Mouse (Mus musculus) CH12.LX (cell line): Measurements from ENCODE around the gene 4930404N11Rik. TPM values are rescaled to one million over a fixed set of nuclear protein-coding genes. Genes with fewer than 3 reads are reported as not detected.

Source experiments
- DNase-seq: peaks from one replicate; pipeline ENCODE4 v3.0.0-alpha.2; 2013; ENCODE audit errors: extremely low read depth
- H3K27ac ChIP-seq: 2 replicates; pipeline ENCODE4 v1.5.1; 2012; ENCODE audit warnings: low read depth, mild to moderate bottlenecking, control low read depth, moderate library complexity; ENCODE audit not compliant: insufficient read depth
- H3K27me3 ChIP-seq: replicated peaks from 2 replicates; pipeline ENCODE3; 2012; ENCODE audit warnings: inconsistent platforms
- H3K36me3 ChIP-seq, 2 experiments: replicated peaks in 1 of 2; 2 replicates each; pipeline versions ENCODE3 to v1.6.1; 2012; ENCODE audit warnings: inconsistent platforms in 1 of 2, low read length in 1 of 2, mild to moderate bottlenecking in 1 of 2, mixed read lengths in 1 of 2, moderate library complexity in 1 of 2; ENCODE audit not compliant: control insufficient read depth in 1 of 2, insufficient read depth in 1 of 2
- H3K4me1 ChIP-seq, 2 experiments: 2 replicates each; pipeline ENCODE4 v1.6.1; 2012; ENCODE audit warnings: inconsistent platforms in 1 of 2, moderate library complexity in 1 of 2; ENCODE audit not compliant: insufficient read depth in 2 of 2, control insufficient read depth in 1 of 2
- H3K4me2 ChIP-seq: 2 replicates; pipeline ENCODE4 v1.6.1; 2012; ENCODE audit warnings: low read depth, mild to moderate bottlenecking, control low read depth; ENCODE audit not compliant: poor library complexity, insufficient read depth, severe bottlenecking
- H3K4me3 ChIP-seq, 3 experiments: fragments of 150-350 bp in 1 of 3; sonication (generic) in 1 of 3; replicated peaks in 1 of 3; 2 replicates each; pipeline versions ENCODE3 to v1.5.1; 2011 to 2012; ENCODE audit warnings: low read depth in 2 of 3, low read length in 2 of 3, mild to moderate bottlenecking in 2 of 3, moderate library complexity in 2 of 3, control low read depth in 1 of 3, improper control_type of control experiment in 1 of 3, inconsistent platforms in 1 of 3, mixed read lengths in 1 of 3; ENCODE audit not compliant: poor library complexity in 1 of 3
- H3K79me2 ChIP-seq: replicated peaks from 2 replicates; pipeline ENCODE4 v1.6.1; 2012; ENCODE audit warnings: mild to moderate bottlenecking, moderate library complexity; ENCODE audit not compliant: control insufficient read depth, poor library complexity, insufficient read depth, severe bottlenecking; ENCODE audit errors: extremely low read depth
- H3K9ac ChIP-seq: 2 replicates; pipeline ENCODE4 v1.6.1; 2012; ENCODE audit warnings: low read depth, mild to moderate bottlenecking, control low read depth, moderate library complexity; ENCODE audit not compliant: insufficient read depth
- H3K9me3 ChIP-seq: replicated peaks from 2 replicates; pipeline ENCODE3; 2012; ENCODE audit warnings: low read length, inconsistent platforms, mixed read lengths
- CHD2 ChIP-seq: IDR thresholded peaks from 2 replicates; pipeline ENCODE4 v1.6.1; 2011; ENCODE audit warnings: low read length, improper control_type of control experiment
- EP300 ChIP-seq: IDR thresholded peaks from 2 replicates; pipeline ENCODE4 v1.6.1; 2011; ENCODE audit warnings: low read length, improper control_type of control experiment
- ETS1 ChIP-seq: conservative IDR thresholded peaks from 2 replicates; pipeline ENCODE4 v1.6.1; 2012; ENCODE audit warnings: low read depth, mild to moderate bottlenecking, inconsistent platforms, low read length, improper control_type of control experiment, moderate library complexity
- GABPA ChIP-seq: IDR thresholded peaks from 2 replicates; pipeline ENCODE4 v1.6.1; 2012; ENCODE audit warnings: low read depth, low read length, improper control_type of control experiment, inconsistent platforms; ENCODE audit not compliant: insufficient replicate concordance
- HCFC1 ChIP-seq: IDR thresholded peaks from 2 replicates; pipeline ENCODE4 v1.6.1; 2012; ENCODE audit warnings: low read depth, mild to moderate bottlenecking, inconsistent platforms, low read length, improper control_type of control experiment
- IRF4 ChIP-seq: IDR thresholded peaks from 2 replicates; pipeline ENCODE4 v1.6.1; 2014; ENCODE audit warnings: low read depth, mild to moderate bottlenecking, inconsistent platforms, low read length, improper control_type of control experiment
- JUN ChIP-seq: IDR thresholded peaks from 2 replicates; pipeline ENCODE4 v1.6.1; 2011; ENCODE audit warnings: low read depth, mild to moderate bottlenecking, low read length, improper control_type of control experiment, moderate library complexity; ENCODE audit not compliant: insufficient read depth
- KAT2A ChIP-seq: IDR thresholded peaks from 2 replicates; pipeline ENCODE4 v1.6.1; 2012; ENCODE audit warnings: low read length, improper control_type of control experiment, inconsistent platforms; ENCODE audit not compliant: insufficient replicate concordance
- MAFK ChIP-seq: IDR thresholded peaks from 2 replicates; pipeline ENCODE4 v1.6.1; 2011; ENCODE audit warnings: low read length, improper control_type of control experiment; ENCODE audit not compliant: insufficient replicate concordance
- NRF1 ChIP-seq: IDR thresholded peaks from 2 replicates; pipeline ENCODE4 v1.6.1; 2014; ENCODE audit warnings: low read depth, mild to moderate bottlenecking, inconsistent platforms, low read length, improper control_type of control experiment, moderate library complexity
- SIN3A ChIP-seq: IDR thresholded peaks from 2 replicates; pipeline ENCODE4 v1.6.1; 2012; ENCODE audit warnings: low read length, improper control_type of control experiment, inconsistent platforms
- SMC3 ChIP-seq: IDR thresholded peaks from 2 replicates; pipeline ENCODE4 v1.6.1; 2011; ENCODE audit warnings: low read depth, low read length, improper control_type of control experiment
- TBP ChIP-seq: conservative IDR thresholded peaks from 2 replicates; pipeline ENCODE4 v1.6.1; 2011; ENCODE audit warnings: low read depth, low read length, improper control_type of control experiment
- TCF12 ChIP-seq: IDR thresholded peaks from 2 replicates; pipeline ENCODE4 v1.6.1; 2014; ENCODE audit warnings: low read depth, mild to moderate bottlenecking, inconsistent platforms, low read length, improper control_type of control experiment
- UBTF ChIP-seq: IDR thresholded peaks from 2 replicates; pipeline ENCODE4 v1.6.1; 2012; ENCODE audit warnings: low read depth, mild to moderate bottlenecking, inconsistent platforms, low read length, improper control_type of control experiment, moderate library complexity
- ZNF384 ChIP-seq: IDR thresholded peaks from 2 replicates; pipeline ENCODE4 v1.6.1; 2012; ENCODE audit warnings: low read depth, low read length, improper control_type of control experiment, inconsistent platforms
- dilution Hi-C: fragments of 300-500 bp; cut with MboI; formaldehyde crosslinking; loops from 2 replicates; pipeline ENCODE4 v1.14.3; 2020; ENCODE audit warnings: low sequenced_read_pairs; ENCODE audit not compliant: extremely low pct_unique_long_range_greater_than_20kb, extremely low pct_ligation_motif_present
- in situ Hi-C: fragments of 300-500 bp; cut with MboI; formaldehyde crosslinking; loops from 3 replicates; pipeline ENCODE4 v1.14.3; 2019; ENCODE audit warnings: low sequenced_read_pairs, low pct_ligation_motif_present, low pct_unique_long_range_greater_than_20kb, mixed read lengths
- polyA plus RNA-seq: library from polyadenylated mRNA; unstranded; fragments of >175 nt; gene quantifications from 2 replicates; pipeline ENCODE4 v1.2.1, GENCODE M21; 2012; ENCODE audit warnings: low read depth; ENCODE audit not compliant: insufficient read length
- total RNA-seq, 2 experiments: library from RNA; depleted of rRNA; stranded (reverse); fragments of 300-350 nt in 1 of 2; fragments of >200 nt in 1 of 2; gene quantifications; 2 replicates each; pipeline ENCODE4 v1.2.3; 2012 to 2014

Gene 4930404N11Rik
- total and polyA plus RNA-seq, 3 experiments: 0.23 to 5.2 (median 2.7) TPM

- H3K4me3 ChIP-seq: peak overlapping the region in 1 of 3 experiments; percentile 3
- H3K4me2 ChIP-seq: no peak overlapping the region
- no peaks in the 10 kb centered on the region for H3K27me3 ChIP-seq
- TF ChIP-seq JUN (no peak), UBTF (no peak), HCFC1 (no peak), EP300 (no peak), NRF1 (no peak), KAT2A (no peak), CHD2 (0 out of 2 replicates have a peak, but pooled peaks have one; percentile 37), SMC3 (no peak), GABPA (no peak), MAFK (no peak), TCF12 (0 out of 2 replicates have a peak, but pooled peaks have one; percentile 10), IRF4 (0 out of 2 replicates have a peak, but pooled peaks have one; percentile 21), ETS1 (no peak), ZNF384 (no peak)
- TF ChIP-seq, all 38 proteins: peak for 3
- H3K4me1 ChIP-seq: peaks cover 42 to 81% of the 10 kb centered on the region in 2 experiments
- in situ Hi-C loops (no loop called here), dilution Hi-C loops (no loop called here)
- no peak for DNase-seq
- no peaks in the 10 kb centered on the region for H3K9me3 ChIP-seq
- no peaks in the 10 kb centered on the region for H3K79me2 ChIP-seq
- H3K27ac ChIP-seq: peak overlapping the region; percentile 7; the same call in 1 of the 2 replicates
- no peak overlapping the region for H3K9ac ChIP-seq
- H3K36me3 ChIP-seq: peaks cover 72 to 93% of the 10 kb centered on the region in 2 experiments
Observed at GRCm38 (mm10) chr10:81363436-81364346, 1.9 kb downstream of the 4930404N11Rik start.

- Histone ChIP-seq H3K27ac (peak overlapping the region; percentile 25; the same call in 1 of the 2 replicates), H3K4me1 (peaks cover 44 to 86% of the 10 kb centered on the region in 2 experiments)
- dilution Hi-C loops: no loop called here
Observed at GRCm38 (mm10) chr10:81362336-81362949, 3.2 kb downstream of the 4930404N11Rik start.

More at GRCm38 (mm10) chr10:81362336-81362949, 3.2 kb downstream of the 4930404N11Rik start:
- no peak for DNase-seq
- no peaks in the 10 kb centered on the region for H3K27me3 ChIP-seq
- no peak for TF ChIP-seq ZNF384
- no peak for TF ChIP-seq KAT2A
- no peak for TF ChIP-seq SIN3A
- no peak for TF ChIP-seq ETS1
- no peak for TF ChIP-seq TBP
- no peak for TF ChIP-seq GABPA
- no peak overlapping the region for H3K4me2 ChIP-seq
- in situ Hi-C loops: no loop called here
- H3K36me3 ChIP-seq: peaks cover 60 to 81% of the 10 kb centered on the region in 2 experiments
- H3K9ac ChIP-seq: no peak overlapping the region
- no peaks in the 10 kb centered on the region for H3K9me3 ChIP-seq
- peak overlapping the region in 1 of 3 experiments; percentile 30 for H3K4me3 ChIP-seq
- H3K79me2 ChIP-seq: no peaks in the 10 kb centered on the region; the same call in 1 of the 2 replicates
